Mouse (Mus musculus) G1E-ER4 (cell line): Measurements from ENCODE around the gene Nadsyn1. TPM values are rescaled to one million over a fixed set of nuclear protein-coding genes. Genes with fewer than 3 reads are reported as not detected.

Source experiments
- GATA1 ChIP-seq: IDR thresholded peaks from one replicate; pipeline ENCODE4 v1.8.0; 2012; ENCODE audit warnings: low read length, inconsistent platforms
- polyA plus RNA-seq: library from polyadenylated mRNA; stranded (reverse); fragments of >175 nt; gene quantifications from 2 replicates; pipeline ENCODE4 v1.2.3, GENCODE M21; 2012

Nadsyn1 gene
- polyA plus RNA-seq, 1 experiment, result 1.8 TPM

DNA sequence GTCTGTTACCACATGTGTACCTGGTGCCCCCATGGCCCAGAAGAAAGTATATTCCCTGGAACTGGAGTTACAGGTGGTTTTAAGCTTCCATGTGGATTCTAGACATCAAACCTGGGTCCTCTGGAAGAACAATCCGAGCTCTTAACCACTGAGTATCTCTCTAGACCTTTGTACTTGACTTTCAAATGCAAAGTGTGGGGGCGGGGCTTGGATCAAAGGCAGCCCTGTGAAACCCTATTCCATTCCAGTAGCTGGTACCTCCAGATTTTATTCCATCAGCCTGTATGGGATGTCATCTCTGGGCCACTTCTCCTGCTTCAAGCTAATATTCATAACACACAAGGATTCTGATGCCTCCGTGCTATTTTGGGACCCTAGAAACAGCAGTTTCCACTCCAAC lies 46.5 kb downstream of the Nadsyn1 start:
- no peak for TF ChIP-seq GATA1

DNA sequence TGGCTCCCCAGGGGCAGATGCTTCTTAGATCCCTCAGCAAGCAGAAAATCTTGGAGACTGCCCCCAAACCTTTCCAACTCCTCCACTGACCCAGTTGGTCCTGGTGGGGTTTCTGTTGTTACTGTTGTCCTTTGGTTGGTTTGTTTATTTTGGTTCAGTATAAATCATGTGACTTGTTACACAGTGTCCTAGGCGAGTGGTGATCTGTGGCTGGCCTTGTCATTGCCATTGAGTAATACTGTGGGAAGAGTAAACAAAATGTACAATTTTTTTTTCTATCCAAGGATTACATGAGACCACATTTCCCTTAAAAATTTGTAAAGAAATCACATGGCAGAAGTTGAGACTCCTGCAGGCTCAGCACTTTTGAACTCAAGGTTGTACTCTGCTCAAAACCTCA lies 53.2 kb downstream of the Nadsyn1 start:
- TF ChIP-seq GATA1, result no peak

- no peak for TF ChIP-seq GATA1
These were observed 54.4 kb downstream of the Nadsyn1 start for GRCm38 (mm10) chr7:143768267-143768666.

DNA sequence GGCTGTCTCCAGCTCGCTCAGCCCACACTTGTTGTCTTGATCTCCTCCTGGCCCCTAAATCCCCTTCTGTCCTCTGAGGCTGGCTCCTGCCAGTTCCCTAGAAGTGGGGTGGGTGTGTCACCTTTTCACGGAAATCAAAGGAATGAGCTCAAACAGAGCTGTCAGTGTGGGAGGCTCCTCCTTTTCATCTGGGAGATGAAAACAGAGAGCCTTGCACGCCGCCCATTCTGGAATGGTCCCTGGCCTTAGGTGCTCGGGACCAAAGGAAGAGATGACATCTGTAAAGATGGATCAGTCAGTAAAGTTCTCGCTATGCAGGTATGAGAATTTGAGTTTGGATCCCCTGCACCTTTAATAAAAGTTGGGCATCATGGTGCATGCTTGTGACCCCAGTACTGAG lies 55.8 kb downstream of the Nadsyn1 start, which contains the start of gene Mrgprg:
Mrgprg (minus strand) TSS at position 101 of the 400 bp plus-strand sequence.
- TF ChIP-seq GATA1, result no peak

- no peak for TF ChIP-seq GATA1
These were observed 57.6 kb downstream of the Nadsyn1 start for GRCm38 (mm10) chr7:143764876-143765530.

DNA sequence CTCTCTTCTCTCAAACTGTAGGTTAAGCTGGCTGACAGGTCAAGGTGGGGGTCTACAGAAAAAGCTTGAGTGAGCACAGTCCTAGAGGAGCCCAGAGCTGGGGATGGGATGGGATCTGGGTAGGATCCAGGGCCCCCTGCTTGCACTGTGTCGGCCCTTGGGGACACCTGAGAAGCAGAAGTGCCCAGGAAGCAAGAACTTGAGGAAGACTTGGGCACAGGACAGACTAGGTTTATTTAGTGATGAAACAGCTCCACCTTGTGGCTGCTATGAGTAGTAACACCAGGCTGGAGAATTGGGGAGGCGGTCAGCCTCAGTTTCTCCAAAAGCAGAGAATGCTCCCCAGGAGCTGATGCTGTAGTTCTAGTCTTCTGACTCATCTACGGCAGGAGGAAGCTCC lies 58.9 kb downstream of the Nadsyn1 start:
- no peak for TF ChIP-seq GATA1

GRCm38 (mm10) chr7:143758956-143759355 lies 63.7 kb downstream of the Nadsyn1 start:
- TF ChIP-seq GATA1, result no peak

DNA sequence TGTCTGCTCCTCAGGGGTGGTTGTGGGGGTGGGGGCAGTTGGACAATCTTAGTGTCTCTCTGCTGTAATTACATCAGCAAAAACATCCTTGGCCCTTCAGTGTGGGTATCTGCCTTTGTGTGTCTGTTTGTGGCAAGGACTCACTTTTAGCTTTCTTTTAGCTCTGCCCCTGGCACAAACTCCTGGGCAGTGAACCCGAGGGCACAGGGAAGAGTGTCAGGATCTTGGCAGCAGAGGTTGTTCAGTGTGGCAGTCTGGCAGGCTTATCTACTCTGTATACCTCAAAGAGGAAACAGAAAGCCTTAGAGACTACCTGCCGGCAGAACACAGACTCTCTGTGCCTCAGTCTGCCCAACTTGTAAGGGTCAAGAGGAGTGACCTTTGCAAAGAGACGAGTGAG lies 65.0 kb downstream of the Nadsyn1 start:
- TF ChIP-seq GATA1, result no peak

GRCm38 (mm10) chr7:143757027-143757390 lies 65.6 kb downstream of the Nadsyn1 start:
- TF ChIP-seq GATA1, result no peak

DNA sequence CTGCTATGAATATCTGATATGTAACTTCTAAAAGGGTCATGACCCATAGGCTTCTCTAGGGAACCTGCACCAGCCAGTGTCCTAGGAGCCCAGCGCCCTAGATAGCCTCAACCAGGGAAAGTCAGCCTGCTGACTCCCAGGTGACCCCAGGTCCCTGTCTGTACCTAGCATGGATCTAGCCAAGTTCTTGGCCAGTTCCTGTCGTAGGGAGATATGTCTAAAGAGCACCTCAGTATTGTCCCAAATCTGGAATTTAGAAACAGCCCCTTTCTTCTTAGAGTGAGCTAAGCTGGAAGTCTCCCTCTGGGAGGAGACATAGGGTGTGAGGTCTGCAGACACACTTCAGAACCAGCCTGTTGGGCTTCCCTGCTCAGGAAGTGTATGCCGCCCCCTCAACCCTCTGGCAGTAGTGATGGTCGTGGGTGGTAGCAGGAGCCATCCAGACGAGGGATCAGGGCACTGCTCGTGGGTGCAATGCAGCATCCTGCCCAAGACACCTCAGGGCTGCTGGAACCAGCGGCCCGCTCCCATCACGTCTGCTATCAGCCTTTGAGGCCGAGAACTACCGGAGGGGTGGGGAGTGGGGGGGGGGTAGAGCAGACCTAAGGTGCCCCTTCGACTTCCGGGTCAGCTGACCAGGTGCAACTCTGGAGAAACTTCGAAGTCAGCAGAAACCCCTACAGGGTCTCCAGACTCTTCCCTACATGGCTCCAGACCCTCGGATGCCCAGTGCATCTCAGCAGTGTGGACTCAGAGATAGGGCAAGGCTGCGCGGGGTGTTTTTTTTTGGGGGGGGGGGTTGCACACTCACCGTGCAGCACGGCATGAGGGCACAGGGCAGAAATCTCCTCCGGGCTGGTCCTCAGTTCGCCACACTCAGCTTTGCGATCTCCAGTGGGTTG lies 66.3 kb downstream of the Nadsyn1 start, which contains the start of gene Osbpl5:
Osbpl5 (minus strand) TSS at position 861 of the 902 bp plus-strand sequence.
- no peak for TF ChIP-seq GATA1

GRCm38 (mm10) chr7:143755357-143756124 lies 67.1 kb downstream of the Nadsyn1 start:
- no peak for TF ChIP-seq GATA1

GRCm38 (mm10) chr7:143753990-143754715 lies 68.5 kb downstream of the Nadsyn1 start:
- no peak for TF ChIP-seq GATA1

DNA sequence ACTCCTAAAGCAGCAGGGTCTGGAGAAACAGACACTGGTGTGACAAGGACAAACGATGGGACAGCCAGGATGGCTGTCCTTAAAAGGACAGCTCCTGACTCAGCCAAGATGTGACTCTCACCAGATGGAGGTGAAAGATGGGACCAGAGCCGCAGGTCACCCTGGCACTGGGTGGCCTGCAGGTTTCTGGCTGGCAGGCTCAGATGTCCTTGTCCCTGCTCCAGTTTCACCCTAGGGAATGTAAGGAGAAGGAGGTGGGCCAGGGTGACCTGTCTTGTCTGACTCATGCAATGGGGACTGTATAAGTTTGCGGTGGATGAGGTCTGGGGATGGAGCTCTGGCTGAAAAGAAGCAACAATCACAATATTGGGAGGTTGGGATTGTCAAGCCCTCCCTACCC lies 70.0 kb downstream of the Nadsyn1 start:
- no peak for TF ChIP-seq GATA1

DNA sequence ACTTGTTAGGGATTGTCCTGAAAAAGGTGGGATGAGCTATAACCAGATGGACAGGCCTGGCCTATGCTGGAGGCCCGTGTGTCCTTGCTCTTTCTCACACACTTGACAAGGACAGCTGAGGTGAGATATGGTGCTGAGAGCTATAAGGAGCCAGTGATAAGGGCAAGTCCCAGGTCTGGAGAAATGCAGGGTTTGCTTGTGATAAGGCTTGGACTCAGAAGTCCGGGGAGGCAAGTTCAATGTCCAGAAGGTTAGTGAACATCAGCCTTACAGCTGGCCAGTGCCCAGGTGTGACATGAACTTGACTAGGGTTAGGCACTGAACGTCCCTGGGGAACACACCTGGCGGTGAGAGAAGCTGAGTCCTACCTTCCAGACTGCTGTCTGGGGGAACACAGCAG lies 70.6 kb downstream of the Nadsyn1 start:
- no peak for TF ChIP-seq GATA1

GRCm38 (mm10) chr7:143751380-143751779 lies 71.3 kb downstream of the Nadsyn1 start:
- TF ChIP-seq GATA1, result no peak
